Mouse (Mus musculus): ENCODE results near the gene Itgb6.

- no peak for TF ChIP-seq CTCF (IDR thresholded peaks at IDR 0.05; ENCODE audit: extremely low read depth, insufficient read depth, insufficient read length, insufficient replicate concordance)
- no peak for TF ChIP-seq POLR2A (IDR thresholded peaks at IDR 0.05; ENCODE audit: low read depth, low read length)
Measured at GRCm38 (mm10) chr2:60710317-60710716, 12.1 kb downstream of the Itgb6 start.

Measured in spleen, adult 2 months (tissue).